Mouse (Mus musculus) Patski (cell line): ENCODE data around the gene Kdm8. TPM values are rescaled to one million over a fixed set of nuclear protein-coding genes. Genes with fewer than 3 reads are reported as not detected.
"Not testable (repeated sequence)": the region's sequence is repeated elsewhere in the genome, so short reads cannot be mapped to it uniquely, and the experiment has no call there.

Experiments used
- ATAC-seq: fragments of 100-300 bp; one replicate; pipeline ENCODE4 v1.8.0; 2021
- CTCF ChIA-PET: fragments of 350-600 bp; sonication (Branson Sonifier 250); formaldehyde crosslinking; loops from one replicate; lab custom pipeline; 2022; ENCODE audit warnings: inconsistent platforms; lab: Charles Lee
- POLR2A ChIA-PET: fragments of 350-600 bp; sonication (Branson Sonifier 250); formaldehyde crosslinking; loops from one replicate; lab custom pipeline; 2022; ENCODE audit warnings: antibody characterized with exemption, inconsistent platforms; lab: Charles Lee
- DNase-seq: peaks from one replicate; pipeline ENCODE4 v3.0.0-alpha.2; 2011; ENCODE audit warnings: low read depth, low spot score
- H3K27me3 ChIP-seq: fragments of 371-371 bp; one replicate; pipeline ENCODE4 v1.5.1; 2021
- CTCF ChIP-seq: fragments of 100-300 bp; IDR thresholded peaks from one replicate; pipeline ENCODE4 v1.5.1; 2021
- in situ Hi-C: fragments of 300-500 bp; cut with MboI; formaldehyde crosslinking; loops from 3 replicates; pipeline ENCODE4 v1.11.1; 2018; ENCODE audit warnings: low pct_unique_long_range_greater_than_20kb, mixed read lengths
- polyA plus RNA-seq: library from polyadenylated mRNA; unstranded; gene quantifications from one replicate; pipeline ENCODE4 v1.2.3, GENCODE M21; 2021

The Kdm8 gene
- polyA plus RNA-seq, 1 experiment from 2014 or later = 1.0 TPM

DNA sequence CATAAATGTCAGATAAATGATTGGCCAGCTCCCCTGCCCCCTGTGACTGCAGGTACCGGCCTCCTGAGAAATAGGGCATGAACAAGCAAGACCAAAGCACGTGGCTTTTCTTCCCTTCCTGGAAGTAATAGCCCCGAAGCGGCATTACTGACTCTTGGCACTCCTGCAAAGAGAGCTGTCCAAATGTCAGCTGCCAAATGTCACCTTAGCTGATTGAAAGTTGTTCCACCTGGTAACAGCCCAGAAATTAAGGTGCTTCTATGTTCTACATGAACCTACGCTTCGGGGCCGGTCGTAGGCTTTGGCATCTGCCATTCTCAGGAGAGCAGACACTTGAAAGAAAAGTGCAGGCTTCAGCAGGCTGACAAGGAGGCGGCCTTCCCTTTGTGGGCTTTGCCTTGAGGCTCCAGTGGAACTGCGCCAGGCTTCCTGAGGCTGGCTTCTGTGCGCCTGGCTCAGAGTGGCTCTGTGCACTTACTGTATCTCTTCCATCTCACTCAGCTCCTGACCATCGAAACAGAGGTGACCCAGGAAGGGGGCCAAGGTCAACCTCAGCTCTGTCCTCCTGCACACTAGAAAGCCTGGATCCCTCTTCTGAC, 16.9 kb upstream of the Kdm8 start:
- POLR2A ChIA-PET = no interaction called here
- no peaks in the 10 kb centered on the region for H3K27me3 ChIP-seq
- ATAC-seq (no peak), DNase-seq (no peak)
- no peak for TF ChIP-seq CTCF
- CTCF ChIA-PET = no interaction called here
- in situ Hi-C loops = no loop called here

GRCm38 (mm10) chr7:125428381-125428780, 16.1 kb upstream of the Kdm8 start:
- no peak for TF ChIP-seq CTCF
- ChIA-PET CTCF (no interaction called here), POLR2A (no interaction called here)
- in situ Hi-C loops = no loop called here
- ATAC-seq (no peak), DNase-seq (no peak)
- H3K27me3 ChIP-seq = no peaks in the 10 kb centered on the region

- CTCF ChIA-PET, in situ Hi-C loops, POLR2A ChIA-PET, ATAC-seq, DNase-seq, H3K27me3 ChIP-seq: not testable (repeated sequence)
These were observed 15.5 kb upstream of the Kdm8 start for GRCm38 (mm10) chr7:125428816-125429500.

DNA sequence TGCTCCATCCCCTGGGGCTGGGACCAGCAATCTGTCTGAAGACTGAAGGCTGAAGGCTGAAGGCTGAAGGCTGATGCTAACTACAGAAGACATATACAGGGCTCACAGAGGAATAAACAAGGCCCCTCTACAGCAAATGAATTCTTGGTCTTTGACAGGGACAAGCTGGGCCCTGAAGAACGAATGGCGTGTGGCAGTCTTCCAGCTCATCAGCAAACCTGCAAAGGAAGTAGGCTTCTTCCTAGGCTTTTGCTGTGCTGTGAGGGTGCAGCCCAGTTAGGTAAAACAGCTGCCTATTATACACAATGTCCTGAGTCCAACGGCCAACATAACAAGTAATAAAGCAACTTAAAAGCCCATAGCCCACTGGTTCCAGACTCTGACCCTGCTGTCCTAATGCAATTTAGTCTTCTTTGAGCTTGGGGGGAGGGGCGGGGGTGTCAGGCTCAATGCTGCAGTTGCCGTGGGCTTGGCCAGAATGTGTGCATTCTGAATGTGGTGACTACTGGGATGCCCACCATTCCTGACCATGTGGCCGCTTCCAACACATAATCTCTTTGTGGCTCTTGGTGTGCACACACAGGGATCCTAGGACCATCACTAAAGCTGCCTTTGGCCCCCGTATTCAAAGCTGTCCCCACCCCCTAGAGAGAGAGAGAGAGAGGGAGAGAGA, 14.2 kb upstream of the Kdm8 start:
- ATAC-seq (no peak), DNase-seq (no peak)
- no peak for TF ChIP-seq CTCF
- POLR2A ChIA-PET = no interaction called here
- H3K27me3 ChIP-seq = no peaks in the 10 kb centered on the region
- in situ Hi-C loops = no loop called here
- CTCF ChIA-PET = interaction anchor here (1.2 kb wide), 1 partner anchor 10 kb away, joined by 3 read pairs; no protein-coding TSS in a partner anchor

DNA sequence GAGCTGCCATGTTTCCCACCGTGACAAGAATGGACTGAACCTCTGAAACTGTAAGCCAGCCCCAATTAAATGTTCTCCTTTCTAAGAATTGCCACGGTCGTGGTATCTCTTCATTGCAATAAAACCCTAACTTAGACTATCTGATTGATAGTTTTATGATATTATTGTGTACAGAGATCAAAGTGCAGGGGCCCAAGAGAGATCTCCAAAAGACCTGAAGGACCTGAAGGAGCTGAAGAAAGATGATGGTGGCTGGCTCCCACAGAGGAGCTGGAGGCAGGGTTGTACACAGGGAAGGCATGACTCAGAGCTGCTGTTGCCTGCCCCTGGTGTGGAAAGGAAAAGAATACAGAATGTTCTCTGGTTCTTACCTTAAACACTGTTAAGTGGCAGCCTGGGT, 10.6 kb upstream of the Kdm8 start:
- POLR2A ChIA-PET = no interaction called here
- DNase-seq (no peak), ATAC-seq (no peak)
- CTCF ChIA-PET = no interaction called here
- TF ChIP-seq CTCF = no peak
- in situ Hi-C loops = no loop called here
- H3K27me3 ChIP-seq = no peaks in the 10 kb centered on the region

- DNase-seq = no peak
- H3K27me3 ChIP-seq = no peaks in the 10 kb centered on the region
- no peak for ATAC-seq
- in situ Hi-C loops = no loop called here
- ChIA-PET POLR2A (interaction anchor here (0.7 kb wide), 1 partner anchor 1411 kb away, joined by 3 read pairs; no protein-coding TSS in a partner anchor), CTCF (no interaction called here)
- TF ChIP-seq CTCF = no peak
These were observed 9.7 kb upstream of the Kdm8 start for GRCm38 (mm10) chr7:125434666-125435290.

DNA sequence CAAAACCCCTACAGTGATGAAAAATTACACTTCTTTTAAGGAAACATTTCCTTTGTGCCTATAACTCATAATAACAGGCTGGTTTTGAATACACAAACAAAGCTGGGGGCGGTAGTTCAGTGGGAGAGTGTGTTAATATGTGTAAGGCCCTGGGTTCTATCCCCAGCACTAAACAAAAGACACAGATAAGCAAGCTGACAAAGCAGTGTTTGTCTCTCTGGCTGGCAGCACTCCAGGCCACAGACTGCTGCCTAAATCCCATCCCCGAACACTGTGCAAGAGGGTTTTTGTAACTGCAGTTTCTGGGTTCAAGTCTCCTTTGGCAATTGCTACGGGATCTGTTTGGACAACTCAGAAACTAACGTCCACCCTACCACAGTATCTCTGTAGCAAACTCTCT, 2.2 kb upstream of the Kdm8 start:
- H3K27me3 ChIP-seq = no peaks in the 10 kb centered on the region
- no peak for ATAC-seq
- no peak for TF ChIP-seq CTCF
- CTCF ChIA-PET = interaction anchor here (0.6 to 1.2 kb wide), 2 partner anchors 10 to 48 kb away, joined by 3 read pairs; no protein-coding TSS in a partner anchor
- POLR2A ChIA-PET = no interaction called here
- DNase-seq = no peak
- in situ Hi-C loops = no loop called here

- POLR2A ChIA-PET = no interaction called here
These were observed 406 bp upstream of the Kdm8 start for GRCm38 (mm10) chr7:125444076-125444463.

GRCm38 (mm10) chr7:125450678-125451077, 6.2 kb downstream of the Kdm8 start:
- no peaks in the 10 kb centered on the region for H3K27me3 ChIP-seq
- in situ Hi-C loops = loop anchor here (25.0 kb wide), 1 partner anchor 637 kb away; the partner anchor contains the start of gene Gsg1l
- no peak for DNase-seq
- POLR2A ChIA-PET = no interaction called here
- CTCF ChIA-PET = interaction anchor here (1.0 kb wide), 1 partner anchor 22 kb away, joined by 4 read pairs; no protein-coding TSS in a partner anchor
- no peak for ATAC-seq
- no peak for TF ChIP-seq CTCF

More at GRCm38 (mm10) chr7:125444076-125444463, 406 bp upstream of the Kdm8 start:
- TF ChIP-seq CTCF = no peak
- DNase-seq (no peak), ATAC-seq (peak; percentile 3)
- CTCF ChIA-PET = interaction anchor here (1.3 kb wide), 1 partner anchor 16 kb away, joined by 5 read pairs; no protein-coding TSS in a partner anchor
- no peaks in the 10 kb centered on the region for H3K27me3 ChIP-seq
- in situ Hi-C loops = no loop called here

GRCm38 (mm10) chr7:125451078-125451477, 6.6 kb downstream of the Kdm8 start:
- ATAC-seq (no peak), DNase-seq (no peak)
- ChIA-PET POLR2A (no interaction called here), CTCF (interaction anchor here (1.0 kb wide), 1 partner anchor 21 kb away, joined by 4 read pairs; no protein-coding TSS in a partner anchor)
- H3K27me3 ChIP-seq = no peaks in the 10 kb centered on the region
- in situ Hi-C loops = loop anchor here (25.0 kb wide), 1 partner anchor 636 kb away; the partner anchor contains the start of gene Gsg1l
- TF ChIP-seq CTCF = no peak
